Mouse (Mus musculus): Measurements from ENCODE around the gene Nup205. TPM values are rescaled to one million over a fixed set of nuclear protein-coding genes. Genes with fewer than 3 reads are reported as not detected.
"Not testable (repeated sequence)": the region's sequence is repeated elsewhere in the genome, so short reads cannot be mapped to it uniquely, and the experiment has no call there.

Gene Nup205
- 10 to 100 TPM; 24.6 to 27.1 TPM for total RNA-seq (2021)
- long read RNA-seq, experiment 1, full-length matches to known transcripts, result 6 of 20 reads
- long read RNA-seq, experiment 1, partial matches to known transcripts, result 6 of 20 reads
- long read RNA-seq, experiment 1, other reads (novel, unspliced or antisense), result 8 of 20 reads
- long read RNA-seq, experiment 2, full-length matches to known transcripts, result 5 of 21 reads
- long read RNA-seq, experiment 2, partial matches to known transcripts, result 9 of 21 reads
- long read RNA-seq, experiment 2, other reads (novel, unspliced or antisense), result 7 of 21 reads

DNA sequence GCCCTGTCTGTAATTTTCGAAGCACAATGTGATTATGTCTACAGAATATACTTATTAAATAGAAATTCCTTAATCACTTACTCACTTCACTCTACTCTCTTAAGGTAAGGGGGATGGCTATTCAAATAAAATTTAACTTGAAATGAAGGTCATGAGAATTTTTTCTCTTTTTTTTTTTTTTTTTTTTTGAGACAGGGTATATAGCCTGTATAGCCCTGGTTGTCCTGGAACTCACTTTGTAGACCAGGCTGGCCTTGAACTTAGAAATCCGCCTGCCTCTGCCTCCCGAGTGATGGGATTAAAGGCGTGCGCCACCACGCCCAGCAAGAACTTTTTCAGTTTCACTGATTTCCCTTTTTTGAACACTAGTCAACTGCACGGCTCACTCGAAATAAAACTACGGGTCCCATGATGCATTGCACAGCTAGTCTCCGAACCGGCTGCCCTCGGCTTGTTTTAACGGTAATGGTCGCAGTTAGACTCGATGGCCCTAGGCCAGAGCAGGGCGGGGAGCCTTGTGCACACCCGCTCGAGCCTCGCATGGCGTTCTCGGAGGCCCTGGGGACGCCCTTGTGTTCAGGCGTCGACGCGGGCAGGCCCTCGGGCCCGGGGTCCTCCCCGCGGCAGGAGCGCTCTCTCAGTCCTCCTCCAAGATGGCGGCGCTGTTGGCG is at the start of gene Nup205:
Gene Nup205 (plus strand): TSS at position 443 of the 671 bp plus-strand sequence.
- peak within 1 kb of the TSS; percentile 99 for H3K27ac ChIP-seq
- intact Hi-C loops (cut with DNase I), result loop anchor here (1.0 to 5.0 kb wide), 2 partner anchors 44 to 180 kb away; partner anchors contain the start of gene Cnot4
- TF ChIP-seq CTCF (IDR thresholded peaks at IDR 0.05), result peak; percentile 2; the same call in 1 of the 2 replicates
- H3K4me3 ChIP-seq, result peak within 1 kb of the TSS; percentile 94
- peak; percentile 80 to 82 for DNase-seq (ENCODE audit: extremely low spot score in 1 of 2, low spot score in 2 of 2)

DNA sequence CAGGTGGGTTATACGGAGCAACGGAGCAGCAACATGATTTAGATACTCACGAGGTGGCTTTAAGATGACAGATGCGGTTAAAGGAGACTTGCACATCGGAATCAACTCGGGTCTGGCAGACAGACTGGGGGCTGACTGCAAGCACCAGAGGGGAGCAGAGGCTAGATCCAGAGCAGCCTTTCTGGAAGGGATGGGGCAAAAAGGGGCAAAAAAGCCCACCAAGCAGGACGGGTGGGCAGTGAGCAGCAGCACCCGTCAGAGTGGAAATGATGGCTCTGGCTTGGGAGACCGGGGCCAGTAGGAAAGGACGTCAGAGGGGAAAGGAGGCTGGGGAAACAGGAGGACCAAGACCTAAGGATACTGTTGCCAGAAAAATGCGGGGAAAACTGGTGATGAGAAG is 44.4 kb upstream of the Nup205 start:
- Histone ChIP-seq H3K4me3 (peak overlapping the region; percentile 82), H3K27ac (peak overlapping the region; percentile 91)
- DNase-seq (ENCODE audit: extremely low spot score in 1 of 2, low spot score in 2 of 2), result peak; percentile 26 to 27
- intact Hi-C loops (cut with DNase I), result loop anchor here (1.0 to 5.0 kb wide), 3 partner anchors 44 to 404 kb away; partner anchors contain the start of genes Mtpn and Nup205
- TF ChIP-seq CTCF (IDR thresholded peaks at IDR 0.05), result no peak

- no peak for TF ChIP-seq CTCF (IDR thresholded peaks at IDR 0.05)
- no peak for DNase-seq (ENCODE audit: extremely low spot score in 1 of 2, low spot score in 2 of 2)
- Histone ChIP-seq H3K4me3 (peak overlapping the region; percentile 82), H3K27ac (peak overlapping the region; percentile 91)
- intact Hi-C loops (cut with DNase I), result loop anchor here (1.0 to 5.0 kb wide), 3 partner anchors 44 to 404 kb away; partner anchors contain the start of genes Mtpn and Nup205
Observed at GRCm38 (mm10) chr6:35133246-35133578, 44.0 kb upstream of the Nup205 start.

DNA sequence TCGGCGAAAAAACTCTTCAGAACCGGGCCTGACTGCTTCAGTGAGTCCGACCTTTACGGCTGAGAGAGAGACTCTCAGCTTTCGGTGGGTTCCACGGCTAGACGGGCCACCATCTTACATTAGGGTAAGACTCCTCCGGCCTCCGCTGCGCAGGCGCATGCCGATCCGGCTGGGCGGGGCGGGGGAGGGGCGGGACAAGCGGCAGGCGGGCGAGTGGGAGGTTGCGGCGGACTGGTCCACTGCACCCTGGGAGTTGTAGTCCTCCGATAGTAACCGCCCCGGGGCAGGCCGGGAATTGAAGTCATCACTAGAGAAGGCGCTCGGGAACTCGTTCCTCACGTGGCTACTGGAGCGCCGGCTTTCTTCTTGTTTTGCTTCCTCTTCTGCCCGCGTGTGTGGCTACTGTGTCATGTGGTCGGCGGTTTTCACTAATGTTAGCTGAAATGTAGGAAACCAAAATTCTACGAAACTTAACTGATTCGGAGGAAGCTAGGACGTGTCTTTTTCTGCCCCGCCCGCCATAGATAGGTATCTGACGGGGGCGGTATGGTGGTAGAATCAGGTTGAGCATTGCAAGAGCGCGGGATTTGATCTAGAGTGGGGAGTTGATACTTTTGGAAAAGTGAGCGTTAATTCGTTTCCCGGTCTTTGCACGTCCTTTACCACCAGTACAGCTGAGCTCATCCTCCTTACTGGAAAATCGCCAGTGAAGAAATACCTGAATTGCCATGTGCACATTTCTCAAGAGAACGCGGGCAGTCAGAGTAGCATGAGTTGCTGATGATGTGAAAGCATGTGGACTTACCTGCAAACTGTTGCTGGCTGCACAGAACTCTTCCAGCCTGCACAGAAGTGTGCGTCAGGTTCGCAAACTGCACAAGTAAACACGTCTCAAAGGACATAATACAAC is 43.4 kb upstream of the Nup205 start, which contains the start of gene Cnot4:
Gene Cnot4 (minus strand): TSS at position 146 of the 910 bp plus-strand sequence.
- DNase-seq (ENCODE audit: extremely low spot score in 1 of 2, low spot score in 2 of 2), result peak; percentile 98
- Histone ChIP-seq H3K27ac (peak within 1 kb of the TSS; percentile 91), H3K4me3 (peak within 1 kb of the TSS; percentile 82)
- no peak for TF ChIP-seq CTCF (IDR thresholded peaks at IDR 0.05)
- intact Hi-C loops (cut with DNase I), result loop anchor here (1.0 to 5.0 kb wide), 3 partner anchors 43 to 403 kb away; partner anchors contain the start of genes Mtpn and Nup205

GRCm38 (mm10) chr6:35134844-35135243 is 42.4 kb upstream of the Nup205 start:
- Histone ChIP-seq H3K4me3 (no peak overlapping the region), H3K27ac (no peak overlapping the region)
- TF ChIP-seq CTCF (IDR thresholded peaks at IDR 0.05), result no peak
- no peak for DNase-seq (ENCODE audit: extremely low spot score in 1 of 2, low spot score in 2 of 2)
- intact Hi-C loops (cut with DNase I), result loop anchor here (5.0 kb wide), 2 partner anchors 133 to 402 kb away; partner anchors contain the start of gene Mtpn

GRCm38 (mm10) chr6:35140351-35140750 is 36.9 kb upstream of the Nup205 start:
- TF ChIP-seq CTCF (IDR thresholded peaks at IDR 0.05), result no peak
- DNase-seq (ENCODE audit: extremely low spot score in 1 of 2, low spot score in 2 of 2), result no peak
- Histone ChIP-seq H3K27ac (no peak overlapping the region), H3K4me3 (no peak overlapping the region)
- intact Hi-C loops (cut with DNase I), result no loop called here

- Histone ChIP-seq H3K4me3 (no peak overlapping the region), H3K27ac (no peak overlapping the region)
- intact Hi-C loops (cut with DNase I), result no loop called here
- TF ChIP-seq CTCF (IDR thresholded peaks at IDR 0.05), result no peak; the same call in 1 of the 2 replicates
- DNase-seq (ENCODE audit: extremely low spot score in 1 of 2, low spot score in 2 of 2), result no peak
Observed at GRCm38 (mm10) chr6:35145569-35145968, 31.7 kb upstream of the Nup205 start.

GRCm38 (mm10) chr6:35147726-35148422 is 29.3 kb upstream of the Nup205 start:
- no peak for TF ChIP-seq CTCF (IDR thresholded peaks at IDR 0.05)
- no peak for DNase-seq (ENCODE audit: extremely low spot score in 1 of 2, low spot score in 2 of 2)
- Histone ChIP-seq H3K4me3 (no peak overlapping the region), H3K27ac (no peak overlapping the region)
- intact Hi-C loops (cut with DNase I), result no loop called here

DNA sequence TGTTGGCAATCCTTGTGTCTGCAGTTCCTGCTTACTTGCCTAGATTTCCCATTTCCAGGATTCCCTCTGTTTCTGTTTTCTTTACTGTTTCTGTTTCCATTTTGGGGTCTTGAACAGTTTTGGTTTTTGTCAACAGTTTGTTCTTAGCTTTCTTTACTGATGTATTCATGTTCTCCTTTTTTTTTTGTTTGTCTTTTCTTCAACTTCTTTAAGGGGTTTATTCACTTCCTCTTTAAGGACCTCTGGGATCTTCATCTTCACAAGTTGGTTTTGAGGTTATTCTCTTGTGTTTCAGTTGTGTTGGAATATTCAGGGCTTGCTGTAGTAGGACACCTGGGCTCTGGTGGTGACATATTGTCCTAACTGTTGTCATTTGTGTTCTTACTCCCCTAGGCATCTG is 22.7 kb upstream of the Nup205 start:
- no peak overlapping the region for H3K4me3 ChIP-seq
- intact Hi-C loops (cut with DNase I), result no loop called here
- no peak for TF ChIP-seq CTCF (IDR thresholded peaks at IDR 0.05)

DNA sequence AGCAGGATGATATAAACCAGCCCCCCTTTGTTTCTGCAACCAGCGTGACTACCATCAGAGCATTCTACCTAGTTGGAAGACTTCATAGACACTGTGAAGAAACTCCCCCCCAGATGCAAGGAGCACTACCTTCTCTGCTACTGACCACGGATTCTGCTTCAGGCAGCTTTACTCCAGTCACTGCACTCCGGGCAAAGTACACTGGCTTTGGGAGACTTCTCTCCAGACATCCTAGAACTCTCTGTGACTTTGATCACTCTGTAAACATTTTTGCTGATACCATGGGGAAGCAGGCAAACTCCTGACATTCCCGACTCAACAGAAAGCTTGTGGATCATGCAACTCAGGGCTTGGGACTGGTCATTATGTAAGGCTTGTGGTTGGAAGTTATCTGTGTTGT is 8.0 kb upstream of the Nup205 start:
- TF ChIP-seq CTCF (IDR thresholded peaks at IDR 0.05), result no peak
- Histone ChIP-seq H3K4me3 (no peak overlapping the region), H3K27ac (no peak overlapping the region)
- DNase-seq (ENCODE audit: extremely low spot score in 1 of 2, low spot score in 2 of 2), result no peak
- intact Hi-C loops (cut with DNase I), result no loop called here

More for the DNA sequence above, 22.7 kb upstream of the Nup205 start:
- no peak for DNase-seq (ENCODE audit: extremely low spot score in 1 of 2, low spot score in 2 of 2)
- no peak overlapping the region for H3K27ac ChIP-seq

DNA sequence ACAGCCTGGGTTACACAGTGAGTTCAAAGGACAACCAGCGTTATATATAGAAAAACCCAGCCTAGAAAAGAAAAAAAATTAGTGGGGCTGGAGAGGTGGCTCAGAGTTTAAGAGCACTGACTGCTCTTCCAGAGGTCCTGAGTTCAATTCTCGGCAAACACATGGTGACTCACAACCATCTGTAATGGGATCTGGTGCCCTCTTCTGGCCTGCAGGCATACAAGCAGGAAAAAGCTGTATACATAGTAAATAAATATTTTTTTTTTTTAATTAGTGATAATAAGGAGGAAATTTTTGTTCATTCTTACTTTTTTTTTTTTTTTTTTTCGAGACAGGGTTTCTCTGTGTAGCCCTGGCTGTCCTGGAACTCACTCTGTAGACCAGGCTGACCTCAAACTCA is 5.2 kb upstream of the Nup205 start:
- intact Hi-C loops (cut with DNase I); H3K27ac ChIP-seq; H3K4me3 ChIP-seq; DNase-seq (ENCODE audit: extremely low spot score in 1 of 2, low spot score in 2 of 2): not testable (repeated sequence)
- TF ChIP-seq CTCF (IDR thresholded peaks at IDR 0.05), result peak; percentile 20; the same call in 1 of the 2 replicates
